In the genomic region with DNA sequence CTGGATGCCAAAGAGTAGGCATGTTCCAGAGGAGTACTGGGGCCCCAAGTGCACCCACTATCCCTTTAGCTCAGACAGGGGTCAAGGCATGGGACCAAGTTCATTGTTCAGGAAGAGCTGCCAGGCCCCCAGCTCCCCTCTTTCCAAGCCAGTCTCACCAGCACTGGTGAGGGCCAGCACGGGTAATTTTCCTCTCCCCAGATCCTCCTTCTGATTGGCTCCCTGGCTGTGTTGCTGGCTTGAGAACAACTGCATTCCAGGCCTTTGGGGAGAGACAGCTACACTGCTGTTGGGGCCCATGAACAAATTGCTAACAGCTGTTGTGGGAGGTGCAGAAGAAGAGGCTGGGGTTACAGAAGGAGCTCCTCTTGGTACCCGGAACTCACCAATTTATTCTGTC, we compare ENCODE assay signal across 9 mouse cellular contexts. TPM values are rescaled to one million over a fixed set of nuclear protein-coding genes. Genes with fewer than 3 reads are reported as not detected.
DNase-seq lines count a peak whose midpoint lies in the region; ATAC-seq and TF ChIP-seq lines count a peak whose summit lies in the region.
"Had no signal": no experiment of that assay in that cellular context is flagged by ENCODE, and none has a peak within 500 bp of the region (broad histone marks: within the 10 kb centered on the region; RNA-seq: fewer than 3 reads in every experiment).

No protein-coding gene starts in this region.

- no peaks in the 10 kb centered on the region for H3K36me3 ChIP-seq in embryonic facial prominence, embryonic 11.5 days (replicated peaks; ENCODE audit: control insufficient read depth, insufficient read depth, low read depth, low read length)
- H3K36me3 ChIP-seq in heart, embryonic 16.5 days (ENCODE audit: control insufficient read depth, insufficient read depth), result no peaks in the 10 kb centered on the region
- H3K36me3 ChIP-seq in stomach, postnatal 0 days (ENCODE audit: control insufficient read depth, insufficient read depth, low read length), result no peaks in the 10 kb centered on the region
- no peaks in the 10 kb centered on the region for H3K36me3 ChIP-seq in midbrain, embryonic 15.5 days (replicated peaks)

- H3K9me3 ChIP-seq in embryonic facial prominence, embryonic 11.5 days (replicated peaks; ENCODE audit: control insufficient read depth, low read length), result no peaks in the 10 kb centered on the region
- no peaks in the 10 kb centered on the region for H3K9me3 ChIP-seq in heart, embryonic 16.5 days (replicated peaks; ENCODE audit: control insufficient read depth, low read length)
- H3K9me3 ChIP-seq in stomach, postnatal 0 days (ENCODE audit: control insufficient read depth, low read length), result no peaks in the 10 kb centered on the region
- H3K9me3 ChIP-seq in midbrain, embryonic 15.5 days, result no peaks in the 10 kb centered on the region

- no peak overlapping the region for H3K9ac ChIP-seq in embryonic facial prominence, embryonic 11.5 days (replicated peaks; ENCODE audit: low read length)
- no peak overlapping the region for H3K9ac ChIP-seq in heart, embryonic 16.5 days (ENCODE audit: low read length)
- H3K9ac ChIP-seq in stomach, postnatal 0 days (ENCODE audit: low read length), result no peak overlapping the region
- H3K9ac ChIP-seq in midbrain, embryonic 15.5 days, result no peak overlapping the region

- H3K4me1 ChIP-seq in embryonic facial prominence, embryonic 11.5 days (ENCODE audit: control insufficient read depth, insufficient read depth, low read length), result peaks cover 7% of the 10 kb centered on the region
- H3K4me1 ChIP-seq in heart, embryonic 16.5 days (ENCODE audit: control insufficient read depth, insufficient read depth, low read length), result peaks cover 72% of the 10 kb centered on the region
- peaks cover 38% of the 10 kb centered on the region for H3K4me1 ChIP-seq in stomach, postnatal 0 days (replicated peaks; ENCODE audit: control insufficient read depth, insufficient read depth)
- H3K4me1 ChIP-seq in midbrain, embryonic 15.5 days, result peaks cover 4% of the 10 kb centered on the region; the same call in 1 of the 2 replicates

- no peak overlapping the region for H3K4me3 ChIP-seq in left cerebral cortex, adult 2 months
- H3K4me3 ChIP-seq in embryonic facial prominence, embryonic 11.5 days (ENCODE audit: low read depth, low read length), result no peak overlapping the region
- no peak overlapping the region for H3K4me3 ChIP-seq in heart, embryonic 16.5 days (ENCODE audit: low read length)
- no peak overlapping the region for H3K4me3 ChIP-seq in stomach, postnatal 0 days (ENCODE audit: low read depth, low read length)
- H3K4me3 ChIP-seq in midbrain, embryonic 15.5 days, result no peak overlapping the region

- DNase-seq in left cerebral cortex, adult 2 months (ENCODE audit: extremely low spot score in 1 of 2, low spot score in 2 of 2), result no peak
- DNase-seq in left cerebral cortex, postnatal 4 days, result no peak
- DNase-seq in embryonic facial prominence, embryonic 11.5 days (ENCODE audit: low spot score), result peak; percentile 76
- DNase-seq in layer of hippocampus, adult 9-11 months, result peak; percentile 62
- no peak for DNase-seq in stomach, postnatal 0 days (ENCODE audit: low spot score)

- ATAC-seq in embryonic facial prominence, embryonic 11.5 days (replicated peaks; ENCODE audit: insufficient number of reproducible peaks, low FRiP score, low TSS enrichment, low read depth), result no peak; the same call in 1 of the 2 replicates
- peak; percentile 23; the same call in 1 of the 2 replicates for ATAC-seq in heart, embryonic 16.5 days (replicated peaks; ENCODE audit: extremely low read depth, insufficient read depth, low FRiP score)
- peak; percentile 16; the same call in 1 of the 2 replicates for ATAC-seq in stomach, postnatal 0 days (ENCODE audit: low FRiP score, low TSS enrichment)
- no peak for ATAC-seq in midbrain, embryonic 15.5 days (replicated peaks)
- ATAC-seq in megakaryocyte progenitor cell, adult 5-6 weeks (replicated peaks; ENCODE audit: poor library complexity), result no peak
- ATAC-seq: Patski had no signal

- intact Hi-C loops in left cerebral cortex, adult 2 months (cut with DNase I), result no loop called here
- intact Hi-C loops in left cerebral cortex, postnatal 4 days (cut with DNase I), result no loop called here

- no peak for TF ChIP-seq EP300 in stomach, postnatal 0 days (optimal IDR thresholded peaks at IDR 0.05)

- H3K27ac ChIP-seq in left cerebral cortex, adult 2 months, result peak overlapping the region; percentile 71
- H3K27ac ChIP-seq in embryonic facial prominence, embryonic 11.5 days (replicated peaks; ENCODE audit: low read depth, low read length), result peak overlapping the region; percentile 61
- peak overlapping the region; percentile 80 for H3K27ac ChIP-seq in heart, embryonic 16.5 days (ENCODE audit: low read length)
- H3K27ac ChIP-seq in stomach, postnatal 0 days (replicated peaks), result peak overlapping the region; percentile 95
- no peak overlapping the region for H3K27ac ChIP-seq in midbrain, embryonic 15.5 days

- H3K27me3 ChIP-seq in embryonic facial prominence, embryonic 11.5 days (ENCODE audit: control insufficient read depth, insufficient read depth, low read length), result no peaks in the 10 kb centered on the region
- H3K27me3 ChIP-seq in heart, embryonic 16.5 days (ENCODE audit: control insufficient read depth, insufficient read depth, low read length), result no peaks in the 10 kb centered on the region
- no peaks in the 10 kb centered on the region for H3K27me3 ChIP-seq in stomach, postnatal 0 days (ENCODE audit: control insufficient read depth, insufficient read depth, low read length)
- no peaks in the 10 kb centered on the region for H3K27me3 ChIP-seq in midbrain, embryonic 15.5 days (replicated peaks)
- H3K27me3 ChIP-seq: Patski had no signal

- no peak for TF ChIP-seq CTCF in left cerebral cortex, adult 2 months (IDR thresholded peaks at IDR 0.05)
- no peak for TF ChIP-seq CTCF in stomach, postnatal 0 days (IDR thresholded peaks at IDR 0.05; ENCODE audit: low read depth)

- H3K4me2 ChIP-seq in embryonic facial prominence, embryonic 11.5 days (ENCODE audit: low read depth, low read length), result no peak overlapping the region
- no peak overlapping the region; the same call in 1 of the 2 replicates for H3K4me2 ChIP-seq in heart, embryonic 16.5 days (ENCODE audit: low read depth, low read length)
- H3K4me2 ChIP-seq in stomach, postnatal 0 days (replicated peaks; ENCODE audit: low read depth), result no peak overlapping the region
- no peak overlapping the region for H3K4me2 ChIP-seq in midbrain, embryonic 15.5 days

- 13% methylated on average over 2 of the region's 2 CpGs for WGBS in embryonic facial prominence, embryonic 11.5 days
- 21% methylated on average over 2 of the region's 2 CpGs for WGBS in heart, embryonic 16.5 days
- WGBS in stomach, postnatal 0 days, result 23% methylated on average over 2 of the region's 2 CpGs
- WGBS in midbrain, embryonic 15.5 days, result 44% methylated on average over 2 of the region's 2 CpGs

RNA-seq across cellular contexts. Expression of a gene that starts 17.4 kb away (rescaled TPM):
- total RNA-seq in left cerebral cortex, adult 2 months (2021), result 10 to 100 TPM; 37.6 to 38.2 TPM
- total RNA-seq in left cerebral cortex, postnatal 4 days (2021), result 10 to 100 TPM; 20.0 to 20.7 TPM
- 50.1 and 51.7 TPM in 2 replicates for polyA plus RNA-seq in embryonic facial prominence, embryonic 11.5 days (2014; fragmentation: Nextera tagmentation; extraction: Ambion mirVana)
- polyA plus RNA-seq in heart, embryonic 16.5 days (2015; fragmentation: Nextera tagmentation; extraction: Ambion mirVana), result 348 and 376 TPM in 2 replicates
- polyA plus RNA-seq in stomach, postnatal 0 days (2015; fragmentation: Nextera tagmentation; extraction: Ambion mirVana), result 398 and 433 TPM in 2 replicates
- polyA plus RNA-seq in midbrain, embryonic 15.5 days (2015; fragmentation: Nextera tagmentation; extraction: Ambion mirVana), result 18.9 and 19.2 TPM in 2 replicates
- total RNA-seq in megakaryocyte progenitor cell, adult 5-6 weeks (2015), result 6.9 and 10.0 TPM in 2 replicates
- total RNA-seq in megakaryocyte progenitor cell, adult 5-6 weeks (2017), result 12.5 TPM in 2 replicates

Comparison
In these comparisons a context has a peak if more than half of its experiments do, and no peak if none do; other contexts are left out.
1. DNase-seq: peak in embryonic facial prominence, embryonic 11.5 days (single experiment) and layer of hippocampus, adult 9-11 months (single experiment); none in left cerebral cortex, adult 2 months (0 of 2), left cerebral cortex, postnatal 4 days (single experiment) and stomach, postnatal 0 days (single experiment).
2. ATAC-seq: peak in heart, embryonic 16.5 days (single experiment) and stomach, postnatal 0 days (single experiment); none in embryonic facial prominence, embryonic 11.5 days (single experiment), midbrain, embryonic 15.5 days (single experiment) and megakaryocyte progenitor cell, adult 5-6 weeks (single experiment).